Mouse (Mus musculus): Measurements from ENCODE around the gene Lca5. TPM values are rescaled to one million over a fixed set of nuclear protein-coding genes. Genes with fewer than 3 reads are reported as not detected.

The Lca5 gene
- polyA plus RNA-seq (2014; fragmentation: Illumina TruSeq; extraction: RNeasy Lipid Tissue Mini Kit (QIAGEN cat#74804); ENCODE audit: low read depth, low replicate concordance): 4.3 TPM

GRCm38 (mm10) chr9:83440392-83441357 lies at the start of gene Lca5:
Lca5 (minus strand) TSS chr9:83441127.

Other genes with a start within 250 kb of the Lca5 start
- 2.4 TPM for gene Sh3bgrl2, start 107.2 kb upstream of the Lca5 start, polyA plus RNA-seq (2014; fragmentation: Illumina TruSeq; extraction: RNeasy Lipid Tissue Mini Kit (QIAGEN cat#74804); ENCODE audit: low read depth, low replicate concordance)

All from heart, adult 10 weeks (tissue).